Mouse (Mus musculus) retina, postnatal 7 days (tissue): ENCODE measurements around the gene B3gat3.

Source experiments
- DNase-seq: peaks from one replicate; pipeline ENCODE4 v3.0.0-alpha.2; 2012; ENCODE audit warnings: low read depth, low spot score

The B3gat3 gene

DNA sequence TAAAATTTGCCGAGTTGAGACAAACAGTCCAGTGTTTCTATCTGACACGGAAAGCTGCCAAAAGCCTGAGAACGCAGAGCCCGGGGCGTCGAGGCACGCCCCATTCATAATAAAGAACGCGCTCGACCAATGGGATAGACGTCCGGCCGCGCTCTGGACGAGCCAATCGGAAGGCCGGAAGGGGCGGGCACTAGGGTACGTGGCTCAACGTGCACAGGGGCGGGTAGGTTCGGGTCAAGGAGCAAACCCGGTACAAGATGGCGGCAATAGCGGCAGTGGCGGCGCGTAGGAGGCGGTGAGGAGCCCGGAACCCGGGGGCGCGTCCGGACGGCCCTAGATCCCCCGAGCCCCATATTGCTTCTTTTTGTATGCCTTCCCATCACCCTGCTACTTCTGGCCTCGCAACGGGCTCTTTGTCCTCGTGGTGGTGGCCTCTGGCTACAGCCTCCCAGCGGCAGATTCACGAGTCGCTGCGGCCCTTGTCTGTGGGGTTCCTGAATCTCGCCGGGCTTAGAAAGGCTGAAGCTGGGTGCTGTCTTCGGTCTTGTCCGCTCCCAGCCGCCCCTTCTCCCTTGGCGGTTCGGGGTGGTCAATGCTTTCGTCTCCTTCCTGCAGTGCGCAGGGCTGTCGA is 22.2 kb upstream of the B3gat3 start, which contains the start of gene Ganab:
Gene Ganab (plus strand): TSS at position 207 of the 631 bp plus-strand sequence.
- DNase-seq: peak; percentile 93

GRCm38 (mm10) chr19:8898576-8898975 is 21.6 kb upstream of the B3gat3 start:
- DNase-seq: no peak

DNA sequence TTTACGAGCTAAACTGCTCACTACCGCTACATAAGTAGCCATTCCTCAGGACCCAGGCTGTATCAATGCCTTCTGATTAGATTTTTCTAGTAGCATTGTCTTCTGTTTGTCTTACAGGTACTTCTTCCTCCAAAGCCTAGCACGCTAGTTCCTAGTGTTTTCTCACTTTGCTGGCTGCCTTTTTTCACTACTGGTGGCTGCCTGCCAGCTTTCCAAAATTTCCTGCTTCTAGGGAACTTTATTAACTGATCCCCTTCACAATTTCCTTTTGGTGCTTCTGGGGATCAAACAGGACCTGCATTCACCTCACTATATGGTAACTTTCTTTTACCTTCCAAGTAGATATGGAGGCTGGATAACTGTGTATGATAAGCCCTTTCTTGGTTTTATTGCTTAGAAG is 21.1 kb upstream of the B3gat3 start:
- DNase-seq: no peak

GRCm38 (mm10) chr19:8903412-8903811 is 16.8 kb upstream of the B3gat3 start:
- no peak for DNase-seq

DNA sequence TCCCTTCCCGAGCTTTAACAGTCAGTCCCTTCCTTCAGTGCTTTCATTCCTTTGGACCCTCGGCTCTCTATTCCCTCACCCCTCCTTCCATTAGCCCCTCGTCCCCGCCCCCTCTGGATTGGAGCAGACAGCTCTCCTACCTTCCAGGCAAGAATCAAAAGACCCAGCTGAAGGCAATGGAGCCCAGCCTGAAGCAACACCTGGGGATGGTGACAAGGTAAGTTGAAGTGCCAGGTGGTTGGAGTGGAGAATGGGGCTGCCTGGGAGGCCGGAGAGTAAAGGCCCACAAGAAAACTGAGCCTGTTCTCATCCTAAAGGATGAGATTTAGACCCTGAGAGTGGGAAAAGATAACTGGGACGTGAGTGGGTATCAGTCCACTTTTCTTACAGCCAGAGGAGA is 11.6 kb upstream of the B3gat3 start:
- no peak for DNase-seq

GRCm38 (mm10) chr19:8911810-8912209 is 8.4 kb upstream of the B3gat3 start:
- DNase-seq: no peak

DNA sequence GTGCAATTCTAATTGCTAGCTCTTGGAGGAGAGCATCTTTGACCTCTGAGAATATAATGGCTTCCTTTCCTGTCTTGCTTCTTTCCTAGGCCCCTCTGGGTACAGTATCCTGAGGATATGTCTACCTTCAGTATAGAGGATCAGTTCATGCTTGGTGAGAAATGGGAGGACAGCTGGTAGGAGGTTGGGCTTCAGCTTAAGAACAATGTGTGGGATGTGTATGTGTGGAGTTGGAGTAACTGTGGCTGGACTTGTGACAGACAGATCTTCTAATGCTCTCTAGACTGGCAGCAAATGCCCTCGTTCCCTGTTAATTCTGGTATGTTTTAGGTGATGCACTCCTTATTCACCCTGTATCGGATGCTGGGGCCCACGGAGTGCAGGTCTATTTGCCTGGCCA is 6.0 kb upstream of the B3gat3 start:
- no peak for DNase-seq

DNA sequence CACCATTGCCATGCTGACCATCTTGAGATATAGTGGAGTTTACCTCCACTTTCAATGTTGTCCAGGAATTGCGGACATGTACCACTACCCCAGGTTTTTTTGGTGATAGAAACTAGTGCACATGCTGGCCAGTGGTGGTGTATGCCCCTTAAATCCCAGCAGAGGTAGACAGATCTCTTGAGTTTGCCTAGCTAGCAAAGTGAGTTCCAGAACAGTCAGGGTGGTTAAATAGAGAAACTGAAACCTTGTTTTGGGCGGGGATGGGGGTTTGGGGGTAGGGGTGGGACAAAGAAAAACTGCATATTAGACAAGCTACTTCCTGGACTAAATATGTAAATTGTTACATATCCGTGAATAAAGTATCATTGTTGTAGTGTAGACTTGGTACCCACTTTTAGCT is 1.2 kb upstream of the B3gat3 start:
- no peak for DNase-seq

DNA sequence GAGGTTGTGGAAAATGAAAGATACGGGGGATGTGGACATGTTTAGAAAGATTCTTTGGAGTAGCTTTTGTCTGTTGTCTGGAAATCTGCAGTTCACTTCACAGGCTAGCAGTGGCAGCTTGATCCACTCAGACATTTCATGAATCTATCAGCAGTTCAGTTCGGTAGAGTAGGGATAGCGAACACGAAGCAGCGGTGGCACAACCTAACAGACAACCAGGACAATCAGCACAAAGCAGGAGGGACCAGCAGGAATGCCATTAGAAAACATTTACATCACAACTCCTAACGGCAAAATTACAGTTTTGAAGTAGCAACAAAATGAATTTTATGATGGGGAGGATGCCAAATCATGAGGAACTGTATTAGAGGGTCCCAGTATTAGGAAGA is 496 bp upstream of the B3gat3 start:
- DNase-seq: no peak

- DNase-seq: no peak
Observed at GRCm38 (mm10) chr19:8920836-8921291, 690 bp downstream of the B3gat3 start.

DNA sequence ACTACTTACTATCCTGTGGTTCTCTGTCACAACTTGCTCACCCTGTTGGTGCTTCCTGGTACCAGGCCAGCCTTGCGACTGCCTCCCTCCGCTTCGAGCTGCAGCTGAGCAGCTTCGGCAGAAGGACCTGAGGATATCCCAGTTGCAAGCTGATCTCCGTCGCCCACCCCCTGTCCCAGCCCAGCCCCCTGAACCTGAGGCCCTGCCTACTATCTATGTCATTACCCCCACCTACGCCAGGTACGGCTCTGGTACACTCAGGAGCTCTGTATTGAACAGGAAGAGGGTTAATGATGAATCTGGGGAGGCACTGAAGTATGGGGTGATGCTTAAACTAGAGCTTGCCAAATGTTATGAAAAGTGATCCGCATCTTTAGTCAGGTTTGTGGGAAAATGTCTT is 1.6 kb downstream of the B3gat3 start:
- DNase-seq: no peak

DNA sequence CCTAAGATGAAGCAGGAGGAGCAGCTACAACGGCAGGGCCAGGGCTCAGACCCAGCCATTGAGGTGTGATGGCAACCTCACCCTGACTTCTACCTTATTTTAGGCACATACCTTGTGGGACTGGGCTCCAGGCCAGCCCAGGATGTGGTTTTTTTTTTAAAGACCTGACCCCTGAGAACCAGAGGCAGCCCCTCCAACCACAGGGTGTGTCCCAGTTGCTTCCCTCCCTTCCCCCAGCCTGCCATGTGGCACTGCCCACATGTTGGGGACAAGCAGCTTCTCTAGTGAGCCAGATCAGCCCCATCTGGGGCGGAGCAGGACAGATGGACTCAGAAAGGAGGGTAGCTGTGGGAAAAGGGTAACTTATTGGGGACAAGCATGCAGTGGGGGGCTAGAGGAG is 6.6 kb downstream of the B3gat3 start:
- no peak for DNase-seq

- DNase-seq: no peak
Observed at GRCm38 (mm10) chr19:8927891-8928525, 7.8 kb downstream of the B3gat3 start.

- no peak for DNase-seq
Observed at GRCm38 (mm10) chr19:8928689-8929223, 8.6 kb downstream of the B3gat3 start.

DNA sequence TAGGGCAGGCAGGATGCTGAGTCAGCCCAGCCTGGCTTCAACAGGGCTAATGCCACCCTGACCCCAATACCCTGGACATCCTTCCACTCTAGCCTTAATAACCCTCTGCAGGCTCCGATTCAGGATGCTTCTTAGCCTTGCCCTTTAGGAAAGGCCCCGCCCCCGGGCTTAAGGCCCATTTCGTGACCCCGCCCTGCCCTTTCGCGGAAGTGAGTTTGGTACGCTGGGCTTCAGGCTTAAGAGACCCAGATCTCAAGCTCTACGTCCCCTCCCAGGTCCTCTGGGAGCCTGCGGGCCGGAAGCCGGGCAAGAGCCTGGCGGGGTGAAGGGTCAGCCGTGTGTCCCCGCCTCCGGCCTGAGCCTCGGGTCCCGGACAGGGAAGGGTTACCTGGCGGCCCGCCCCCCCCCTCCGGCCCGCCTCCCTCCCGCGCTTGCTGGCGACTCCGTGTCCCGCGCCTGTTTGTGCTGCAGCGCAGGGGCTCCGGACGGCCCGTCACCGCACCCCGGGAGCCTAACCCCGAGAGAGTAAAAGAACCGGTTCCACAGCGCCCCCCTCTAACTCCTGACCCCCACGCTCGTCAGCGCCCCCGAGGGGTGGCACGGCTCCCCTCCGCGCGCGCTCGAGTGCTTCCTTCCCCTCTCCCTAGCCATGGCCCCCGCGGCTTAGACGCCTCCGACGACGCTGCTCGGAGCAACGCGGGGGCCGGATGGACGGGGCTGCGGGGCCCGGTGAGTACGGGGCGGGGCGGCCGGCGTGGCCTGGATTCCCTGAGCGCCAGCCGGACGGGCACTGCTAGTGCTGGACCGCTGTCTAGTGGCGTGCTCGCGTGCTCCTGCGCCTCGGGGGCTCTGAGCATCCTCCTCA is 9.3 kb downstream of the B3gat3 start, which contains the start of the genes Rom1 and Eml3:
Gene Rom1 (minus strand): TSS at position 133 of the 865 bp plus-strand sequence.
Gene Eml3 (plus strand): TSS at position 329 of the 865 bp plus-strand sequence.
- DNase-seq: peak; percentile 96

GRCm38 (mm10) chr19:8930117-8930516 is 9.9 kb downstream of the B3gat3 start:
- DNase-seq: no peak

- no peak for DNase-seq
Observed at GRCm38 (mm10) chr19:8930771-8931170, 10.6 kb downstream of the B3gat3 start.

GRCm38 (mm10) chr19:8936736-8937135 is 16.6 kb downstream of the B3gat3 start:
- no peak for DNase-seq

- DNase-seq: no peak
Observed at GRCm38 (mm10) chr19:8940526-8941133, 20.5 kb downstream of the B3gat3 start.

DNA sequence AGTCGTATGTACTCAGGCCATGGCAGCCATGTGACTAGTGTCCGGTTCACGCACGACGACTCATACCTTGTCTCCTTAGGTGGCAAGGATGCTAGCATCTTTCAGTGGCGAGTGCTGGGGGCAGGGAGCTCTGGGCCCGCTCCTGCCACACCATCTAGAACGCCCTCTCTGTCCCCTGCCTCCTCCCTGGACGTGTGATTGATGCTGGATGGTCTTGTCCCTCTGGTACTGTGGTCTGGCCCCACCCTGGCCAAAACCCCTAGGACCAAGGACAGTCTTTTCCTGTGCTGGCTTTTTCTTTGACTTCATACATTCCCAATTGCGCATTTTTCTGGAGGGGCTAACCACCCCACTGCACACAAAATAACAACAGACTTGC is 21.0 kb downstream of the B3gat3 start:
- DNase-seq: no peak

GRCm38 (mm10) chr19:8941515-8942217 is 21.5 kb downstream of the B3gat3 start, which contains the start of gene Mta2:
Gene Mta2 (plus strand): TSS chr19:8941875.
- DNase-seq: peak; percentile 91
